Mouse (Mus musculus) C2C12 (cell line): ENCODE results near the gene Acvr1. TPM values are rescaled to one million over a fixed set of nuclear protein-coding genes. Genes with fewer than 3 reads are reported as not detected.

Experiments used
- H3K27me3 ChIP-seq: one replicate; pipeline ENCODE4 v1.6.1; 2011; ENCODE audit not compliant: control insufficient read depth, insufficient read depth, insufficient read length
- H3K36me3 ChIP-seq: one replicate; pipeline ENCODE4 v1.6.1; 2011; ENCODE audit not compliant: control insufficient read depth, insufficient read depth
- H3K4me3 ChIP-seq: one replicate; pipeline ENCODE4 v1.5.1; 2011; ENCODE audit warnings: mild to moderate bottlenecking, control low read depth; ENCODE audit not compliant: poor library complexity, insufficient read depth, severe bottlenecking
- H3K79me2 ChIP-seq: one replicate; pipeline ENCODE4 v1.6.1; 2011; ENCODE audit not compliant: control insufficient read depth, insufficient read depth
- H3K79me3 ChIP-seq: one replicate; pipeline ENCODE4 v1.6.1; 2011; ENCODE audit warnings: low read depth, control low read depth
- H3ac ChIP-seq: one replicate; pipeline ENCODE3; 2011; ENCODE audit warnings: low read depth; ENCODE audit not compliant: control insufficient read depth, insufficient read length
- CEBPB ChIP-seq: IDR thresholded peaks from one replicate; pipeline ENCODE4 v1.6.1; 2011; ENCODE audit warnings: low read depth, mild to moderate bottlenecking, control low read depth, moderate library complexity
- CTCF ChIP-seq: IDR thresholded peaks from one replicate; pipeline ENCODE4 v1.5.1; 2011; ENCODE audit not compliant: control insufficient read depth, insufficient read depth, insufficient read length
- FOSL1 ChIP-seq: IDR thresholded peaks from one replicate; pipeline ENCODE4 v1.8.0; 2011; ENCODE audit warnings: mild to moderate bottlenecking, low read length; ENCODE audit not compliant: poor library complexity, insufficient read depth, severe bottlenecking
- MAX ChIP-seq: IDR thresholded peaks from one replicate; pipeline ENCODE4 v1.6.1; 2011; ENCODE audit warnings: mild to moderate bottlenecking, control low read depth
- MYOD1 ChIP-seq: IDR thresholded peaks from one replicate; pipeline ENCODE4 v1.6.1; 2011; ENCODE audit warnings: low read depth; ENCODE audit not compliant: control insufficient read depth, insufficient read length
- MYOG ChIP-seq: IDR thresholded peaks from one replicate; pipeline ENCODE4 v1.6.1; 2011; ENCODE audit not compliant: control insufficient read depth, insufficient read length; ENCODE audit errors: extremely low read depth
- USF1 ChIP-seq: IDR thresholded peaks from one replicate; pipeline ENCODE4 v1.6.1; 2011; ENCODE audit warnings: low read depth, mild to moderate bottlenecking, control low read depth, moderate library complexity
- polyA plus RNA-seq: library from polyadenylated mRNA; unstranded; fragments of >200 nt; fragmentation: generic; extraction: Trizol; gene quantifications from one replicate; pipeline ENCODE4 v1.2.1, GENCODE M21; 2012; ENCODE audit warnings: missing spikeins

Gene Acvr1
- polyA plus RNA-seq, 1 experiment: 37.2 TPM

- no peaks in the 10 kb centered on the region for H3K36me3 ChIP-seq
- H3K27me3 ChIP-seq: no peaks in the 10 kb centered on the region
- no peaks in the 10 kb centered on the region for H3K79me3 ChIP-seq
- TF ChIP-seq FOSL1 (no peak), MYOG (no peak), USF1 (no peak)
- H3K79me2 ChIP-seq: no peaks in the 10 kb centered on the region
- no peak overlapping the region for H3K4me3 ChIP-seq
- H3ac ChIP-seq: no peak overlapping the region
Observed at GRCm38 (mm10) chr2:58377417-58378130, 189.4 kb downstream of the Acvr1 start.

- H3K79me2 ChIP-seq: no peaks in the 10 kb centered on the region
- no peak overlapping the region for H3K4me3 ChIP-seq
- no peaks in the 10 kb centered on the region for H3K36me3 ChIP-seq
- TF ChIP-seq USF1: no peak
- TF ChIP-seq MYOG: no peak
- no peak for TF ChIP-seq FOSL1
- no peak for TF ChIP-seq CEBPB
- no peak for TF ChIP-seq CTCF
- no peak for TF ChIP-seq MYOD1
- no peak for TF ChIP-seq MAX
- no peak overlapping the region for H3ac ChIP-seq
- no peaks in the 10 kb centered on the region for H3K27me3 ChIP-seq
- no peaks in the 10 kb centered on the region for H3K79me3 ChIP-seq
Observed at GRCm38 (mm10) chr2:58366196-58366595, 200.8 kb downstream of the Acvr1 start.

GRCm38 (mm10) chr2:58361361-58362046 is 205.5 kb downstream of the Acvr1 start:
- TF ChIP-seq FOSL1 (no peak), USF1 (no peak), CEBPB (no peak), MYOD1 (no peak), MAX (no peak), CTCF (no peak), MYOG (no peak)

GRCm38 (mm10) chr2:58358132-58358460 is 208.9 kb downstream of the Acvr1 start:
- Histone ChIP-seq H3K27me3 (peaks cover 12% of the 10 kb centered on the region), H3K36me3 (no peaks in the 10 kb centered on the region), H3K79me2 (no peaks in the 10 kb centered on the region), H3ac (no peak overlapping the region), H3K79me3 (no peaks in the 10 kb centered on the region), H3K4me3 (no peak overlapping the region)
- TF ChIP-seq MYOG (no peak), CEBPB (no peak), MYOD1 (no peak), MAX (no peak), CTCF (no peak)

More at GRCm38 (mm10) chr2:58361361-58362046, 205.5 kb downstream of the Acvr1 start:
- Histone ChIP-seq H3ac (no peak overlapping the region), H3K79me2 (no peaks in the 10 kb centered on the region), H3K27me3 (peaks cover 12% of the 10 kb centered on the region), H3K36me3 (no peaks in the 10 kb centered on the region), H3K79me3 (no peaks in the 10 kb centered on the region), H3K4me3 (no peak overlapping the region)

GRCm38 (mm10) chr2:58357414-58358131 is 209.4 kb downstream of the Acvr1 start, which contains the start of gene Acvr1c:
Gene Acvr1c (minus strand): TSS chr2:58357895.
- H3K27me3 ChIP-seq: peaks cover 12% of the 10 kb centered on the region
- no peak within 1 kb of the TSS for H3K4me3 ChIP-seq

GRCm38 (mm10) chr2:58357068-58357413 is 209.9 kb downstream of the Acvr1 start:
- no peak overlapping the region for H3ac ChIP-seq
- no peaks in the 10 kb centered on the region for H3K79me2 ChIP-seq
- TF ChIP-seq USF1: no peak
- TF ChIP-seq CTCF: no peak
- TF ChIP-seq MYOG: no peak
- TF ChIP-seq CEBPB: no peak
- no peak for TF ChIP-seq MAX
- no peak for TF ChIP-seq FOSL1
- no peak for TF ChIP-seq MYOD1
- peaks cover 12% of the 10 kb centered on the region for H3K27me3 ChIP-seq
- no peaks in the 10 kb centered on the region for H3K79me3 ChIP-seq
- no peaks in the 10 kb centered on the region for H3K36me3 ChIP-seq
- no peak overlapping the region for H3K4me3 ChIP-seq

More at GRCm38 (mm10) chr2:58357414-58358131, 209.4 kb downstream of the Acvr1 start, which contains the start of gene Acvr1c:
- H3K79me2 ChIP-seq: no peaks in the 10 kb centered on the region
- H3ac ChIP-seq: no peak within 1 kb of the TSS
- H3K79me3 ChIP-seq: no peaks in the 10 kb centered on the region
- TF ChIP-seq MAX (no peak), CTCF (no peak)
- no peaks in the 10 kb centered on the region for H3K36me3 ChIP-seq
